Mouse (Mus musculus): Measurements from ENCODE around the gene Msx2.

The Msx2 gene

GRCm38 (mm10) chr13:53464441-53465001 lies 8.4 kb downstream of the Msx2 start:
- no peak for DNase-seq

GRCm38 (mm10) chr13:53463946-53464345 lies 8.9 kb downstream of the Msx2 start:
- no peak for DNase-seq

DNA sequence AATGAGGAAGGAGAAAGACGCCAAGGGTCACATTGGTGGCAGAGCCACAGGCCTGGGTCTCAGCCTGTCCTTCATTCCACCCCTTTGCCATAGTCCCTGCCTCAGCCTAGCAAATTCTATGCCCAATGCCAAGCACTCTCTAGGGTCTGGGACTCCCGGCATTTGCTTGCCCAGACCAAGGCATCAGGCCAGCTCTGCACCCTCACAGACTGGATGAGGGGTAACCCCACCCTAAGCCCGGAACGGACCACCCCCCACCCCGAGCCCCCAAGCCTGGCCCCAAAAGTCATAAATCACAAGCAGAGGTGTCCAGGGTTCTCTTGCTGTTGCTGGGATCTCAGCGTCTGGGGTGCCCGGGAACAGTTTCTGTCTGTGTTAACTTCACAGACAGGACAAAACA lies 9.8 kb downstream of the Msx2 start:
- DNase-seq = no peak

- DNase-seq = no peak
Observed at GRCm38 (mm10) chr13:53462649-53462970, 10.3 kb downstream of the Msx2 start.

- no peak for DNase-seq
Observed at GRCm38 (mm10) chr13:53461855-53462648, 10.8 kb downstream of the Msx2 start.

- no peak for DNase-seq
Observed at GRCm38 (mm10) chr13:53461346-53461745, 11.5 kb downstream of the Msx2 start.

- DNase-seq = no peak
Observed at GRCm38 (mm10) chr13:53458766-53459165, 14.1 kb downstream of the Msx2 start.

GRCm38 (mm10) chr13:53454794-53455672 lies 17.8 kb downstream of the Msx2 start:
- DNase-seq = no peak

- DNase-seq = no peak
Observed at GRCm38 (mm10) chr13:53453927-53454326, 18.9 kb downstream of the Msx2 start.

- peak; percentile 6 for DNase-seq
Observed at GRCm38 (mm10) chr13:53447609-53448008, 25.3 kb downstream of the Msx2 start.

- peak; percentile 3 for DNase-seq
Observed at GRCm38 (mm10) chr13:53443602-53444001, 29.3 kb downstream of the Msx2 start.

DNA sequence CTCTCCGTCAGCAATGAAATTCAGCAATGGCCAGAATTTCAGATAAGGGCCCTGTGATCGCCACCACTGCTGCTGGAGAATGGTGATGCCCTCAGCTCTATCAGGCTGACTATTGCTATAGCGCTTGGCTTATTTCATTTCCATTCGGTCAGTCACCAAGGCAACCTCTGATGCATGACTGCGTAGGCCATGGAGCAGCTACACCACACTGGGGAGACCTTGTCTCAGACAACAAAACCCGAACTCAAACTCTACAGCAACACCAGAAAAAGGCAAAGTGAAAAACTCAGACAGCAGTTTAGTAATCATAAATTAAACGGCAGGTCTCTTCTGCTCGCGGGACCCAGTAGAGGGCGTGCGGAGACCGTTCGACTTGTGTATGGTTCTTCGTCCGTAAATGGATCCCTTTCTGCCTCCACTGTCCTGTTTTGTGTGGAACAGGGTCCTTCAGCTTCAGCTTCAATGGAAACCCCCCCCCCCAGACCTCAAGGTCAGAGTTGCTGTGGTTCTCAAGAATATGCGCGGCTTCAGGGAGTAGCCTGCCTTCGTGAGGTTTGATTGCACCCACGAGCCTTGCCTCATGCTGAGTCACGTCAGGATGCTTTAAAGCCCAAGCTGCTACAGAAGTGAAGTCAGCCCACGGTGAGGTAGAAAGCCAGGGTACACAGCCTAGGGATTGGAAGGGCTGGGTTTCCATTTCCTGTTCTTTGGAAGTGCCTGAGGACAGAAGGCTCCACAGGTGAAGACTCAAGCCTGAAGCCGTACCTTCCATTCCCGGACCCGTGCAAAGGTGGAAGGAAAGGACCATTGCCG lies 30.5 kb downstream of the Msx2 start:
- no peak for DNase-seq

- DNase-seq = no peak
Observed at GRCm38 (mm10) chr13:53441307-53442028, 31.4 kb downstream of the Msx2 start.

DNA sequence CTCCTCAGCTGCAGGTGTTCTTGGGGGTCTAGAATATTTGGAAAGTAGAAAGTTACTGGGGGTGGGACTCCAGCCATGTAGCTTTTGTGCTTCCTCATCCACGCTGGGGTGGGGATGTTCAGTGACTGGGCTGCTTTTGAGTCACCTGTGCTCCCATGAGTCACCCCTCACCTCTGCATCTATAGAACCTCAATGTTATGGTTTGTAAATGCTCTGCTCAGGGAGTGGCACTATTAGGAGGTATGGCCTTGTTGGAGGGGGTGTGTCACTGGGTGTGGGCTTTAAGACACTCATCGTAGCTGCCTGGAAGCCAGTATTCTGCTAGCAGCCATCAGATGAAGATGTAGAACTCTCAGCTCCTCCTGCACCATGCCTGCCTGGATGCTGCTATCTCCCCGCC lies 32.9 kb downstream of the Msx2 start:
- no peak for DNase-seq

GRCm38 (mm10) chr13:53426507-53426906 lies 46.4 kb downstream of the Msx2 start:
- peak; percentile 81 for DNase-seq

DNA sequence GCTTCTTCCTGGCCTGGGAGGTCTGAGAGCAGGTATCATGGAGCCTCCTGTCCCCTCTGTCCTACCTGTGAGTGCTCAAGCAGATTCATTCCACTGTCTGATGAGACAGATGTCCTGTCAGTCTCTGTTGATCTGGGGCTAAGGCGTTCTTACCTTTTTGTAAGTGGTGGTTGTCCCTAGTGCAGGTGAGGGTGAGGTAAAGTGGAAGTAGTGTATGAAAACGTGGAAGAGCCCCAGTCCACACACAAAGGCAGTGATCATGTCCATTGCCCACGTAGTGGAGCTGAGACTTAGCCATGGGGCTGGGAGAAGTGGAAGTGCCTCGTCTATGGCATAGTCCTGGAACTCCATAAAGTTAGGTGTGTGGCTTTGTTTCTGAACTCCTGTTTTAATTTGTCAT lies 51.7 kb downstream of the Msx2 start:
- no peak for DNase-seq

DNA sequence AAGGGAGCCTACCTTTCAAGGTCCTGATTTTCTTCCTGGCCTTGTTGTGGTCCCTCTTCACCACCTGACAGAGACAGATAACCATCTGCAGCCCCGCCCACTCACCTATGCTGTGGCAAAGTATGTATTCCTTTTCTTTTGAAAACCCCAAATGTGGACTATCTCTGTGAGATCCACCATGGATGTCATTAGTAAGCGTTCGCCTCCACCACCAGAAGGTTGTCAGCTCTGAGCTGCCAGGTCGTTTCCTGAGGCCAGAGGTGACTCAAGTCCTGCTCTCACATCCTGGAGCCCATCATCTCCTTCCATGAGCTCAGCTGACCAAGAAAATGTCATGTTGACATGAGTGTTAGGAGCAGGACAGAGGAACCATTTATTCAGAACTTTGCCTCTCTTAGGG lies 52.1 kb downstream of the Msx2 start:
- DNase-seq = no peak

- no peak for DNase-seq
Observed at GRCm38 (mm10) chr13:53419681-53420080, 53.2 kb downstream of the Msx2 start.

- DNase-seq = no peak
Observed at GRCm38 (mm10) chr13:53417701-53418100, 55.2 kb downstream of the Msx2 start.
